Mouse (Mus musculus) layer of hippocampus, adult 18-20 months (tissue): ENCODE data around the gene Shroom3. TPM values are rescaled to one million over a fixed set of nuclear protein-coding genes. Genes with fewer than 3 reads are reported as not detected.

ENCODE experiments used
- DNase-seq, 2 experiments: peaks; one replicate each; pipeline ENCODE4 v3.0.0; 2022; ENCODE audit warnings: low spot score in 2 of 2
- total RNA-seq, 2 experiments: library from RNA; stranded (reverse); gene quantifications; 2 replicates each; pipeline ENCODE4 v1.2.3; 2021

Gene Shroom3
- total RNA-seq, 2 experiments from 2014 or later = 2.3 to 2.5 TPM

DNA sequence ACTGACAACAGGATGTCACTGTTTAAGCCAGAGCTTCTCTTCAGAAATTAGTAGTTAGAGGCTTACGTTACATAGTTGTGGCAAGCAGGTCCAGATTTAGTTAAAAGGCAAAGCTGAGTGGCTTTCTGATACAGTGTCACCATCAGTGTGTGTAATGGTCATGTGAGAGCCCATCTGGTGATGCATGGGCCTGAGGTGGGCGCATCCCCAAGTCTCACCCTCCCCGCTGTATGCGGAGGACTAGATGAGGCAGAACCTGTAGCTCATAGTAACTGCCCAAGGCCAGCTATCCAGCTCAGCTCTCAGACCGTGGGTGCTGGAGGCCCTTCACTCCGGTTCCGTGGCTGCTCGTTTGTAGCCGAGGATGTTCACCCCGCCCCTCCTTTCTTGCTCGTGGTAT, 278.1 kb downstream of the Shroom3 start:
- no peak for DNase-seq

DNA sequence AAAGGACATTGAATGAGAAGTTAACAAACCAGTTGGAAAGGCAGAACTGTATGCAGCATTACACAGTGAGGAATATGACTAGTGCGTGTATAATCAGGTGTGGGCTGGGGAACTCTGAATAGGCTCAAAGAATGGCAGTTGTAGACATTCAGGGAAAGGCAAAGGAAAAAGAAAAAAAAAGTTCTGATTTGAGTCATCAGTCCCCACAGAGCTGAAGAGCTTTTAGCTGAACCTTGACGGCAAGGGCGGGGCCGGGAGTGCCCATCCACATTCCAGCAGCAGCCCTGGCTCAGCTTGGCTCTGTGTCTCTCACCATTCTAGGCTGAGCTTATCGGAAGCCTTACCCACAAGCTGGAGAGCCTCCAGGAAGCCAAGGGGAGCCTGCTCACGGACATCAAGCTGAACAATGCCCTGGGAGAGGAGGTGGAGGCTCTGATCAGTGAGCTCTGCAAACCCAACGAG, 278.6 kb downstream of the Shroom3 start:
- no peak for DNase-seq

DNA sequence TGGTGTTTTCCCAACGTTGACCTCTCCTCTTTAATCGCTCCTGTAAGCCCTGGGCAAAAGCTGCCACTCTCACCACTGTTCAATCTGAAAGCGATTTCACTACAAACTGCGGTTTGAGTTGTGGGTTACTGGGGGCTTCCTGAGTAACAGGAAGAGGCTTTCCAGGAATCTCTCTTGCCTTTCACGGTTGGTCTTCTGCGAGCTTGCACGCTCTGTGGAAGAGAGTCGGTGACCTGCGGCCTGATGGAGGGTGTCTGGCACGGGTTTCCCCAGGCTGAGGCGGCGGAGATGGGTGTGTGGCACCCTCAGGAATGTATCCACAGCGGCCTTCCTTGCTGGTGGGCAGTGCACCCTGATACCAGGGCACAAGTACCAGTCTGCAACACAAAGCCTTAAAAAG, 281.5 kb downstream of the Shroom3 start:
- no peak for DNase-seq

DNA sequence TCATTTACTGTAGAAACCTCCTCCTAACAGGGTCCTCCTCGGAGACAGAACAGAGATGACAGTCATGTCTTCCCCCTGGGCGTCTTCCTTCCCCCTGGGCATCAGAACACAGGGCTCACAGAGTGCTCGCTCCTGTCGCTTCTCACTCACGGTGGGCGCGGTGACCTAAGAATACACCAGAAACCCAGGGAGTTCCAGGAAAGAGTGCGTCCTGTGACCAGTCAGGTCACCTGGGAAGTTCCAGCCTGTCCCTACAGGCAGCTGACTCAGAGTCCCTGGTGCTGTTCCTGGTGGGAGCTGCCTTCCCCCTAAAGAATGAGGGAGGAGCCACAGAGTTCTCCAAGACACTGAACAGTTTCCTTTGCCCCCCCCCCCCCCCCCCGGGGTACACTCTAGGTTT, 283.9 kb downstream of the Shroom3 start:
- DNase-seq = no peak

DNA sequence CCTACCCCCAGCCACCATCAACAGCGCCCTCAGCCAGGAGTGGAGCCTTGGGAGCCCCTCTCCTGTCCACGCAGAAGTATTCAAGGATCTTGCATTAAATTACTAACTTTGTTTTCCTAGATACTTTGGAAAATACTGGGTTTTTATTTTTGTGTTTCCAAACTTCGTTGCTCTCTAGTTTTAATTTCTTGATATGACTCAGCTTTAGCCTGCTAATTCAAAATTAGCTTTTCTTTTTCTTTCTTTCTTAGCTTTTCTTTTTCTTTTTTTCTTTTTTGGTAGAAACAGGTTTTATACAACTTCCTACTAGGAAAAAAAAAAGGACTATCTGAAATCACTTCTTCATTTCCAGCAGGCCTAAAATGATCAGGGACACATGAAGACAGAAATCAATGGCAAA, 284.7 kb downstream of the Shroom3 start:
- DNase-seq = no peak

DNA sequence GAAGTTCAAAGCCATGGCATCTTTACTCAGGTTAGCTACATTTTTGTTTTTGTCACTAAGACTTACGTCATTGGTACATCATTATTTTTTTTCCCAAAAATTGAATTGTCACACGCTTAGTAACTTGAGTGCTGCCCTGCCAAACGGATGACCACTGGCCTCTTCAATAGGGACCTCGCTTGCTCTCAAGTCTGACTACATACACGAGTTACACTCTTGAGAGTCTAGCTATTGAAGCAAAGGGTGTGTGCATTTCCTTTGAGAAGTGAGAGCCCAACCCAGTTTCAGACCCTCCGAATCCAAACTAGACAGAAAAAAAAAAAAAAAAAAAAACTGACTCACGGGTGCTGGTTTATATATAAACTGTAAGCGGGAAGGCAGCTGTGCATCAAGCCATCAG, 286.2 kb downstream of the Shroom3 start:
- DNase-seq = no peak

DNA sequence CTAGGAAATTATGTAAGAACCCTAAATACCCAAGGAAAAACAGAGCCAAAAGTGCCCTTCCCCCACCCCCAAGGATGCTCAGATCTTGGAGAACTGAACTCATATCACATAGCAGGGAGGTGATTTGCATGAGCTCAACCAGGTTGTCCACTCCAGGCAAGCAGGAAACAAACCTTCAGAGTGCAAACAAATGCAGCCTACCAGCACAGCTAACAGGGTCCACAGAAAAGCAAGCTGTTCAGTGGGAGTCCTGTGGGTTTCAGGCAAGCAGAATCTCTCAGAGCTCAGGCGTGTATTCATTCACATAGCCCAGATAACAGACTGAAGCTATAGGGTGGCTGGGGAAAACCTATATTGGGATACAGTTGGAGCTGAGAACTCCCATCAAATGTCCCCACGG, 286.7 kb downstream of the Shroom3 start:
- no peak for DNase-seq

DNA sequence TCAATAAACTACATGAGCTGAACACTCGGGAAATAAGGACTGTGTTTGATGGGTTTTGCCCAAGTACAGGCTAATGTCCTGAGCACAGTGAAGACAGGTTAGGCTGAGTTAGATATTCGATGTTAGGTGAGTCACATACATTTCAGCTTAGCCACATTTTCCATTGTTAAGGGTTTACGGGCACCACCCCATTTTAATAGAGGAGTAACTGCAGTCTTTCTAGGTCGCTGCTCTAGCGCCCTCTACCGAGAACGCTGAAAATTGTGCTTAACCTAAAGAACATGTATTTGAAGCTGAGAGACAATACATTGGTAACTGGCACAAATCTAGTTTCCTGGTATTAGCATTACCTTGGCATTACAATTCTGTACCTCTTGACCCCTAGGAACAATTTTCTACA, 287.2 kb downstream of the Shroom3 start:
- DNase-seq = no peak

DNA sequence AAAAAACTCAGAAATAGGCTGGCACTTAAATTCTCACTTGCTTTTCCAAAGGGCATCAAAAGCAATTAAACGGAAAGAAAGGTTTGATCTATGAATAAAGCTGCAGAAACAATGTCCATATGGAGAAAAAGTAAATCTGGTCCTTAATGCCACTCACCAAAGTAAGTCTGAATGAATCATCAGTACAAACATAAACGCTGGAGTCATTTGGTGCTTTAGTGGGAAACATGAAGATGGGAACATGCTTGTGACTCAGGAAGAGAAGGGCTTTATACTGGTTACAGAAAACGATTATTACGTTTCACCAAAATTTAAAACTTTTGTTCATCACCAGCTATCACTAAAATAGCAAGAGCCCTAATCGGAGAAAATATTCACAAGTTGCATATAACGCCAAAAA, 297.2 kb downstream of the Shroom3 start:
- no peak for DNase-seq

DNA sequence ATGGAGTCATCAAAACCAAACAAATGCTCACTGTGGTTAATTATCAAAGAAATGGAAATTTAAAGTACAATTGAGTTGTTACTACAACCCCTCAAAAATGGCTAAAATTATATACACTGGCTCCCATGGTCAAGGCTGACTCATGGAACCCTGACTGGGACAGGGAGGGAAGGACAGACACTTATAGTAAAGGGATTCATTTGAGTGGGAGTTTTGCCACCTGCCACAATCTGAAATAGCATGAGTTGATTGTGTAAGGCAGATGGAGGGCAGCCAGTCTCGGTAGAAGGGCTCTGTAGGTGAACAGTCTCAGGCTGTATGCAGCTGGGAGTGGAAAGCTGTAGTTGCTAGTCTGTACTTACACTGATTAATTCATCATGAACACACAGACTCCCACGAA, 297.6 kb downstream of the Shroom3 start:
- no peak for DNase-seq

DNA sequence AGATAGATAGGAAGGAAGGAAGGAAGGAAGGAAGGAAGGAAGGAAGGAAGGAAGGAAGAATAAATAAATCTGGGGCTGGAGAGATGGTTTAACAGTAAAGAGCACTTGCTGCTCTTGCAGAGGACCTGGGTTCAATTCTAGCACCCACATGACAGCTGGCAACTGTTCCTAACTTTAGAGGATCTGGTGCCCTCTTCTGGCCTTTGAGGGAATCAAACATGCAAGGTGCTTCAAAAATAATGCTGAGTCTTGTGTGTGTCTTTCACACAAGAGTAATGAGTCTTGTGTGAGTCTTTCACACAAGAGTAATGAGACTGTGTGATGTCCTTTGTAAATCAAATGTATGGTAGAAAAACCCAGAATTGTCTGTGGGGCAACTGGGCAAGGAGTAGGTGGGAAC, 299.4 kb downstream of the Shroom3 start:
- DNase-seq = no peak

DNA sequence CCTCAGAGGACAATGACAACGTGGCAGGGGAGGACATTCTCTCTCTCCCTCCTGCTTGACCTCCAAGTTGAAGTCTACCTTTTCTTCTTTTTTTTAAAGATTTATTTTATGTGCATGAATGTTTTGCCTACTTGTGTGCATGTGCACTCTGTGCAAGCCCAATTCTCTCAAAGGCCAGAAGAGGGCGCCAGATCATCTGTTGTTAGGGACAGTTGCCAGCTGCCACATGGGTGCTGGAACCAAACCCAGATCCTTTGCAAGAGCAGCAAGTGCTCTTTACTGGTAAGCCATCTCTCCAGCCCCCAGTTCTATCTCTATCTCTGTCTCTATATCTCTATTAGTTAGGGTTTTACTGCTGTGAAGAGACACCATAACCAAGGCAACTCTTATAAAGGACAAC, 300.7 kb downstream of the Shroom3 start:
- DNase-seq = no peak

DNA sequence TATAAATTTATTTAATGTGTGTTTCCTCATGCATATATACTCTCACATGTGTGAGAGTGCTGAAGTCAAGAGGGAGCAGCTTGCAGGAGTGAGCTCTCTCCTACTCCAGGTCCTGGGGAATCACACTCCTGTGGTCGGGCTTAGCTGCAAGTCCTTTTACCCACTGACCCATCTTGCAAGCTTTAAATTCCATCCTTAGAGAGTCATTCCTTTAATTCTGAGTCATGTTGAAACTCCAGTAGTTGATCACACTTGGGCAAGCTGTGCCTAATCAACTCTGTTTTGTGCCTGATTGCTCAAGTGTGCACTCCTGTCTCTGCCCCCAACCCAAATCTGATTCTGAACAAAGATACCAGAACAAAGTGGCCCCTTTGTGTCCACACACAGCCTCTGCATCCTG, 301.5 kb downstream of the Shroom3 start:
- no peak for DNase-seq

DNA sequence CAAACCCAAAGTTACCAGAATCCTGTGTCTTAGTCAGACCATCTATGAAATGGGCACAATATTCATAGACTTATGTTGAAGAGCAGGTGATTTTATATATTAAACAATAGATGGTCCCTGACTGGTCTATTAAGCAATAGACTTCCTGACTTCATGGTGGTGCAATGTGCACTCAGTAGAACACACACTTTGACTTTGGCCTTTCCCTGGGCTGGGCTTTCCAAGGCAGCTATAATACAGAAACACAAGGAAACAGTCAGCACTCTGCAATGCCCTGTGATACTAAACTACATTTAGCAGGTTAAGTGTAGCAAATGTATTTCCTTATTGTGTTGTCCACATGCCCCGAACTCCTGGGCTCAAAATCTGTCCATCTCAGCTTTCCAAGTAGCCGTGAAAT, 302.2 kb downstream of the Shroom3 start:
- DNase-seq = no peak

DNA sequence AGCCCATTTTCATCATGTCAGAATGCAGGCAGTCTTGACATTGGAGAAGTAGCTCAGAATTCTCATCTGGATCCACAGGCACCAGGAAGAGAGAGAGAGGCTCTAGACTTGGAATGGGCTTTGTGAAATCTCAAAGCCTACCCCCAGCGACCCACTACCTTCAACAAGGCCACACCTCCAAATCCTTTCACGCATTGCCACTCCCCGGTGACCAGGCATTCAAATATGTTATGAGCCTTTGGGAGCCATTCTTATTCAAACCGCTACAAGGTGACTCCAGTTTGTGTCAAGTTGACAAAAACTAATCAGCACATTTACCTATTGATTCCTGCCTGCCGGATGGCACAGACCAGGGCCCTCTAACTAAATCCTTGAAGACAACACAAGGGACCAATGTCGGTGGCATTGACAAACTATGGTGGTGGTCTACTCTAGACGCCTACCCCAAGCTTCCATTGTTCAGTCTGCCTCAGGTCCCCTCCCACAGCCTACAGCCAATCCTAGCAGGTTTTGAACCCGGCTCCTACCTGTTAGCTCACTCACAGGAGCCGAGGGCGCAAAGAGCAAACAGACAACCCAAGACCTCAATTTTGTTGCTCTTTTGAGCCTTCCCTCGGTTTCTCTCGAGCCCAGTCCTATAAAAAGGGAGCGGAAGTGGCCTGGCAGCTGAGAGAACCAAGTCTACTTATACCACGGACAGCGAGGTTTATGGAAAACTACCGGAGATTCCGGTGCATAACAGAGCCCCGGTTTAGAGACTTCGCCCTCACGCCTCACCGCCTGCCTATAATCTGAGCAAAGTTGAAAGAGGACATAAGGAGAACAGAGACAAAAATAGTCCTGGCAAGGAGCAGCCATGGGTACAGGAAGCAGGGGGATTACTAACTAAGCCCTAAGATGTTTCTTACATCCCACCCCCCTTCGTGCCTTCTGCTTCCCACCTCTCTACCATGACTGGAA, 303.7 kb downstream of the Shroom3 start:
- DNase-seq = no peak

DNA sequence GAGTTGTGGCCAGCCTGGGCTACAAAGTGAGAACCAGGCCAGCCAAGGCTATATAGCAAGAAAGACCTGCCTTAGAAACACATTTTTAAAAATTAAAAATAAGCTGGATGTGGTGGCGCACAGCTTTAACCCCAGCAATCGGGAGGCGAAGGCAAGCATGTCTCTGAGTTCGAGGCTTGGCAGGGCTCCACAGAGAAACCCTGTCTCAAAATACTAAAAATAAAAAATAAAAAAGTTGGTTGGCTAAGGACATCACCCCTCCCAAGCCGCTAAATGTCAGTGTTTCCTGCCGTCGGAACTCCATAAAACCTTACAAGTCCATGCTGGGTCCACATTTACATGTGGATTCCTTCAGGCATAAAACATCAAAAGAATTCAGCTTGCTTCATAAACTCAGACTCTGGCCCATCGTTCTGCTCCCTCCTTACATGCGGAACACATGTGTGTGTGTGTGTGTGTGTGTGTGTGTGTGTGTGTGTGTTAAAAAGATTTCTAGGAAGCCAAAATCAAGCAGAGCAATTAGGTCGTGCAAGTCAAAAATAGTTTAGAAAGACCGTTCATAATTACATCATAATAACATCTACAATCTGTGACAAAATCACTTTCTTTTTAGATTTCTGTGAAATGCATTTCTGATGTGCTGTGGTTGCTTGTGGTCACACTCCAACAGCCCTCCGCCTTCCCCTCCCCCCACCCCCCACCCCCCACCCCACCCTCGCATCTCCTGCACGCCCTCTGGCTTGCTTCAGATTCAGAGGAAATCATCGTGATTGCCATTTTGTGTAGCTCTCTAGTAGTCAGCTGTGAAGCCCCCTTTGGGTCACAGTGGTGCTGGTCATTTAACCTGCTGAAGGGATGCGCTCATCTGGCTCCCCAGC, 304.9 kb downstream of the Shroom3 start:
- no peak for DNase-seq

DNA sequence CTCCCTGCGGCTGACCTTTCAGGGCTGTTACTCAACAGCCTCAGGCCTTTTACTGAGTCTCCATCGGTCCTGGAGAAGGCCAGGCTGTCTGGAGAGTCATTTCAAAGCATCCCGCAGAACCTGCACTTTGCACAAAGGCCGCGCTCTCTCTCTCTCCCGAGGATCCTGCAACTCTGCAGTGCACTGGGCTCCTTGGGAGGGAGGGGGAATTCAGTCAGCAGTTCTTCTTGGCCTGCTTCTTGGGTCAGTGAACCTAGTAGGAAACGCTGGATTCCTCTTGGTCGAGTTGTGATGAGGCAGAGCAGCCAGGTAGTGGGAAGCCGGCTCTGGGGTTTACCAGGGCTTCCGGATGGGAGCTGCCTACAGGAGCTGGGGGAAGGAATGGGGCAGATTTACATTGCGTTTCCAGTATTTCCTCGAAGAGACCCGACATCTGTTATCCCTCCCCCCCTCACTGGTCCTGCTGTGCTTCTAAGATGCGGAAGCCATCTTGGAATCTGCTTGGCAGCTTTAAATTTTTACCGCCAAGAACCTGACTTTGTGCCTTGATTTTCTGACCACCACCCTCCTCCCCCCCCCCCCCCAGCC, 305.6 kb downstream of the Shroom3 start:
- DNase-seq = no peak

DNA sequence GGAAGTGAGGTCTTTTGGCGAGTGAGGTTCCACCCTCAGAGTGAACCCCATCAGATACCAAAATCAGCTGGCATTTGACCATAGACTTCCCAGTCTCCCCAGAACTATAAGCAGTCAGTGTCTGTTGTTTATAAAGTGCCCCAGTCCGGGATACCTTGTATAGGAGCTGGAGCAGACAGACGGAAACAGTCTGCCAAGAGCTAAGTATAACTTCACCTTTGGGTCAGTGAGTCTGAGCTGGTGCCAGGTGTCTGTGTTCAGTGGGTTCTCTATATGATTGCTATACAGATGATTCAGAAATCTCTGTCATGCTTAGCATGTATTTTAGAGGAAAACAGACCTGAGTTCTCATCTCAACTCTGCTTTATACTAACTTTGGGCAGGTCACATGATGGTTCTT, 308.9 kb downstream of the Shroom3 start:
- DNase-seq = no peak

DNA sequence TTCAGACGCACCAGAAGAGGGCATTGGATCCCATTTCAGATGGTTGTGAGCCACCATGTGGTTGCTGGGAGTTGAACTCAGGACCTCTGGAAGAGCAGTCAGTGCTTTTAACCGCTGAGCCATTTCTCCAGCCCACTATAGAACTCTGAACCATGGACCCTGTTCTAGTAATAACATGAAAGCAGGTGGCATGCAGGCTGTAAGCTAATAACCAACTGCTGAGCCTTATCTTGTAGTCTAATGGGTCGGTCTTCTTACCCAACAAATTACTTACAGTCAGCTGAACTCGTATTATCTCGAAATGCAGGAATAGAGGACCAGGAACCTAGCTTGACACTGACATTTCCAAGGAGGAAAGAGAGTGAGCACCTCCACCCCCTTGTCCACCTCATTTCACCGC, 311.1 kb downstream of the Shroom3 start:
- no peak for DNase-seq

DNA sequence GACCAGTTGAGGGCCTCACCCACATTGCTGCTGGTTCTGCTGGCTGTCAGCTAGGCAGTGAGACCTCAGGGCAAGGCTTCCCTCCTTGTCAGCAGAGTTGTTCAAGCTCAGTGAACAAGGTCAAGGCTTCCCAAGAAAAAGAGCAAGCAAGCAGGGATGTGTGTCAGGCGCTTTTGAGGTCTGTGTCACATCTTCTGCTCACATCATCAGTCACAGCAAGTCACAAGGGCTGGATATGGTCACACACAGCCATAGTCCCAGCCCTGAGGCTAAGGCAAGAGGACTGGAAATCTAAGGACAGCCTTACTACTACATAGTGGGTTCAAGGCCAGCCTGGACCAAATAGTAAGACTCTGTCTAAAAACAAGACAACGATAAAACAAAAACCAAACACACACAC, 311.6 kb downstream of the Shroom3 start:
- DNase-seq = no peak

DNA sequence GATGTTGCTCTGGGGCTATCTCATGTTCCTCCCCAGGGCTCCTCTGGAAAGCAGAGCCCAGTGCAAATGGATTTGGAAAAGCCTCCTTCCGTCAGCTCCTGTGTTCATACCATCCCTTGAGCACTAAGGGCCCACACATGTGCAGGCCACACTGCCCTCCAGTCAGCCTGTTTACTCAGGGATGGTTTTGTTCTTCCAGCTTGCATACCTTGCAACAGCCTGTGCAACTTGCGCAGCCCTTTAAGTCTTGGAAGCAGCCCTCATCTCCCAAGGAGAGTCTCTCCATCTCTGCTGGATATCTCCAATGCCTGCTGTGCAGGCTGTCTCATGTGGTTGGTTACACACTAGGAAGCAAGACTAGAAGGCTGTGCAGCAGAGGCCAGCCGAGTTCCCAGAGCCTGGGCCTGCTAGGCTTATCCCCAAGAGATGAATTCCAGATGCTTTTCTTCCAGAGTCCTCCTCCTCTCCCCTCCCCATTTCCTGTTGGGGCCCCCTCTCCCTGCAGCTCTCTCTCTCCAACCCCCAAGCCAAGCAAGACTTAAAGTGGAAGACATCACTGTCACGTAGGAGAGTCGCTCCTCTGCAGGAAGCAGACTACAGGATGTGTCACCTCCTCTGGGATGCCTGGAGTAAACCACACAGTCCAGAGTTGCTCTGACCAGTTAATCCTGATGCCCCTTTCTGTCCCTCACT, 314.3 kb downstream of the Shroom3 start:
- DNase-seq = no peak
